Mouse (Mus musculus) thymus, adult 18-20 months (tissue): ENCODE data around the gene Cdk15.
A peak's percentile ranks its signal among the peaks of the same experiment; 100 is the strongest.

Experiments used
- DNase-seq, 2 experiments: peaks; one replicate each; pipeline ENCODE4 v3.0.0; 2022; ENCODE audit warnings: mixed read lengths in 2 of 2

The Cdk15 gene

DNA sequence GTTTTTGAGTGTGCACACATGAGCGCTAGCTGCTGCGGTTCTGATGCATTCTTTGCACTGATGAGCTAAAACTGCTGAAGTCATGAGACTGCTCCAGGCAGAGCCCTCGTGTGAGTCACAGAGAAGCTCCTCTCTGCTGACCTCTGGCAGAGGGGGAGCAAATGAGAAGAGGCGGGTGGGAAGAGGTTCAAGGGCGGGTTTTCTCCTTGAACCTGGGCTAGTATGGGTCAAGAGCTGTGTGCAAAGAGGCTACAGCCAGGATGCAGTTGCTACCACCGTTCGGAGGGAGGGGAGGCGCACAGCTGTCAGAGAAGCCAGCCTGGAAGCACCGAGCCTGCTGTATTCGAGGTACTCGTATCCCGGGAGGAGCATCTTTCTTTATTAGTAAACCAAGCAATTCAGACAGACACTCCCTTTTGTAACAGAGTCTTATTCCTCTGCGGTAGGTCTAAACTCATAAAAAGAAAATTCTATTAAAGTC lies at the start of gene Cdk15:
TSS of gene Cdk15 (plus strand) at position 156 of the 481 bp plus-strand sequence.
- no peak for DNase-seq

DNA sequence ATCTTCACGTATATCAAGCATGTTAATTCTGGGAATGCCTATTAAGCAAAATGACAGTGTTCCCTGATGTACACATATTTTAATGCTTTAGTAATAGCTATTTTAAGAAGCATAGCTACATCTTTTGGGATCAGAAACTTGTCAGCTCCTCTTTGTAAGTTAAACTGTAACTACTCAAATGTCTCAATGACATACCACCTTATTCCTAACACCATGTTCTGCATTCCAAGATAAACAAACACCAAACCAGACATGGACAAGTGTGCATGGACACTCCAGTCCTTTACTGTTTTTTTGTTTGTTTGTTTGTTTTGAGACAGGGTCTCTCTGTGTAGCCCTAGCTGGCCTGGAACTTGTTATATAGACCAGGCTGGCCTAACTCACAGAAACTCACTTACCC lies 48.4 kb upstream of the Cdk15 start:
- DNase-seq, result no peak

DNA sequence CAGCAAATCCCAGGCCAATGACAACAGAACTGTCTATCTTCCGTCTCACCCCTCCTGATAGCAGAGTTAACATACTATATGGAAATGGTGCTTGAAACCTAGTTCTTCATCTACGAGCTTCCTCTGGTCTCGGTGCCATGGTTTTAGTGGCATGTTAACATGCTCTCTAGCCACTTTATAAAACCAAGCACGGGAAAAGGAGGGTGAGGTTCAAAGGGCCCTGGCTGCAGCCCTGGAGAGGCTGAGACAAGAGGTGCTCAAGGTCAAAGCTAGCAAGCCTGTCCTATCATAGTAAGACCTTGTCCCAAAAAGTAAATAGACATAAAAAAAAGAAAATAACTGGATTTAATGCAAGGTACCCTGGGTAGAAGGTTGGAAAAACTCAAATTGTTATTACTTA lies 45.1 kb upstream of the Cdk15 start:
- DNase-seq, result no peak

DNA sequence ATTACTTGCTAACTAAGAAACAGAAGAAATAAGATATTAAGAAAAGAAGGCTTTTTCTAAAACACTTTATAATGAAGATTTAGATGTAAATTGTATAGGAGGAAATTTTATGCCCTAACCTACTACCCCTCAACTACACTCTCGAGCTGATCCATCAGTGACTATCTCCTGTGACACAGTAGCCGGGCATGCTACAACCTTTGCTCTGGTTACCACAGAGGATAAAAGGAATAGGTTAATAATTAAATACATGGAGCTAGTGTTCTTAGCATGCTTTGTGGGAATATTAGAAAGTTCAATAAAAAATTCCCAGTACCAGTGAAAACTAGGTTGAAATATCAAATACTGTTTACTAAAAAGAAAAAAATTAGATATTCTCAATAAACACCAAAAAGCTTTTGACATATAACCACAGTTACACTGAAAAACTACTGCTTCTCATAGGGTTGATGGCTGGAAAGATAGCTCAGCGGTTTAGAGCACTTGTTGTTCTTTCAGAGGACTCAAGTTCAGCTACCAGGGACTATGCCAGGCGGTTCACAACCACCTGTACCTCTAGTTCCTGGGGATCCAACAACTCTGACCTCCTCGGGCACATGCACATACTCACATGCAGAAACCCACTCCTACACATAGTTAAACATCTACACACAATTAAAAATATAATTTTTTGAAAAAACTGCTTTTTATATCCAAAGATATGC lies 44.5 kb upstream of the Cdk15 start:
- no peak for DNase-seq

DNA sequence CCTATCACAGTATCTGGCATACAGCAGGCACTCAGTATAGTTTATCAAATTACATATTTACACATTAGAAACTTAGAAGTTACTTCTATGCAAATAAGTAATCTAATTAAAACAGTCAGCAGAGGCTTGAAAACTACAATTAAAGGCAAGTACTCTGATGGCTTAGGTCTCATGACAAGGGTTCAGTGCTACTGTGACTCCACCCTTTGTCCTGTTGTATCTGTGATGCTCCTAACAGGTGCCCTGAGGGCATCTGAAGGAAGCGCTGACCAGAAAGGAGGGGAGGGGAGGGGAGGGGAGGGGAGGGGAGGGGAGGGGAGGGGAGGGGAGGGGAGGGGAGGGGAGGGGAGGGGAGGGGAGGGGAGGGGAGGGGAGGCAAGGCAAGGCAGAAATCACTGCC lies 43.8 kb upstream of the Cdk15 start:
- DNase-seq, result no peak

DNA sequence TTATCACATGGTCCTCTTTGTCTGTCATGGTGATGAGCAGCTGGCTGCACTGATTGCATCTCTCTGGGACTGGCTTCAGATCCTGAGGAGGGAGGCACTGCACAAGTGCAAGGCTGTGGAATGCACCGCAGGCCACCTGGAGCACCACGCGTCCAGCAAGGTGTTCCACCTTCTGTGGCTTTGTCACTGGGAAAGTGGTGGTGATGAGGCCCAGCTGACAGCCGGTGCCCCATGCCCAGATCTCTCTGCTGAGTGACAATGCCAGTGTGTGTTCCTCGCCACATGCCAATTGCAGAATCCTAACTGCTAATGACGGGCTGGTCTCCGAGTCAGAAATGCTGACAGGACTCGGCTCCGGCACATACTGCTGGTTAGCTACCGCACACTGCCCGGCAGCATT lies 41.3 kb upstream of the Cdk15 start:
- DNase-seq, result no peak

DNA sequence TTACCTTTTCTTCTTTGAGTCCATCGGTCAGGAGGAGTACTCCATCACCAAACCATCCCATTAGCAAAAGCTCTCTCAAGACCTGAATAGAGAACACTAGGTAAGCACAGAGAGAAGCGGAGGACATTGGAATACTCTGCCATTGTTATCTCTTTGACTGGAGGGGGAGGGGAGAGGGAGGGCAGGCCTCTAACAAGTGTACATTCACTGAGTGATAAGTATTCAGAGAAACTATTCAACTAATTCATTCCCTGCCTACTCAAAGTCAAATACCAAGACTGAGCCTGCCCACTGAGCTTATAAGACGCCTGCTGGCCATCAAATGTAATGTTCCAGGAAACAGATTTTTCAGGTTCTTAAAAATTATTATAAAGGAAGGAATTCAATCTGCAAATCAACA lies 36.3 kb upstream of the Cdk15 start:
- no peak for DNase-seq

DNA sequence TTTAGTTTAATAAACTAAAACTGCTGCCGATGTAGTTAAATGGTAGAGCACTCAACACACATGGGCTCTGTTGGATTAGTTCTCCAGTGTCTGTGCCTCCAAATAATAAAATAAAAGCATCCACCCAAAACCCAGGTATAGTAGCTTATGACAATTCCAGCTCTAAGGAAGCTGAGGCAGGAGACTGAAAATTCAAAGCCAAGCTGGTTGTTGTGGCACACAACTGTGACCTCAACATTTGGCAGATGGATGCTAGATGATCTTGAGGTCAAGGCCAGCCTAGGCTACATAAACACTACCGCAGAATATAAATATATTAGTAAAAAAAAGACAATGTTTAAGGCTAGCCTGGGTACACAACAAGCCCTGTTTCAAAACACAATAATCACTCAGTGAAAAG lies 35.1 kb upstream of the Cdk15 start:
- DNase-seq, result no peak

DNA sequence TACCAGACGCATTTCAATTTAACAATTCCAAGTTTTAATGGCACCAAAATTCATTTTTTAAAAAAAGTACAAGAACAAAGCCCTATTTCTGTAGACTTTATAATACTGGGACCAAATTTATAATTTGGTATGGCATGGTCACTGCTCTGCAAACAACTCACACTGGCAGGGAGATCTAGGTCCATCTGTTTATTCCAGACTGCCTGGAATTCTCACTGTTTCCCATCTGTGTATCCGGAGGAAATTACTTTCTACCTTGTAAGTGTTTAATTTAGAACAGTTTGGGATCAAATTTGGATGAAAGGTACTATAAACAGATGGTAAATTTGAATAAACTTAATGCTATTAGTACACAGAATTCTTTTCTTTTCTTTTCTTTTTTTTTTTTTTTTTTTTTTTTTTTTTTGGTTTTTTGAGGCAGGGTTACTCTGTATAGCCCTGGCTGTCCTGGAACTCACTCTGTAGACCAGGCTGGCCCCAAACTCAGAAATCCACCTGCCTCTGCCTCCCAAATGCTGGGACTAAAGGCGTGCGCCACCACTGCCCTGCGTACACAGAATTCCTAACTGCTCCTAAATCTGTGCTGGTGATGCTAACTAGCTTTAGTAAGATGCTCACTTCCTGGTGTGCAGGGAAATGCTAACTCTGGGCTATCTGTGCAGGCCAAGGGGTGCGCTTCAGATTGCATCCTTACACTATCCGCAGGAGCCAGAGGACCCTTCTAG lies 34.4 kb upstream of the Cdk15 start:
- DNase-seq, result no peak

DNA sequence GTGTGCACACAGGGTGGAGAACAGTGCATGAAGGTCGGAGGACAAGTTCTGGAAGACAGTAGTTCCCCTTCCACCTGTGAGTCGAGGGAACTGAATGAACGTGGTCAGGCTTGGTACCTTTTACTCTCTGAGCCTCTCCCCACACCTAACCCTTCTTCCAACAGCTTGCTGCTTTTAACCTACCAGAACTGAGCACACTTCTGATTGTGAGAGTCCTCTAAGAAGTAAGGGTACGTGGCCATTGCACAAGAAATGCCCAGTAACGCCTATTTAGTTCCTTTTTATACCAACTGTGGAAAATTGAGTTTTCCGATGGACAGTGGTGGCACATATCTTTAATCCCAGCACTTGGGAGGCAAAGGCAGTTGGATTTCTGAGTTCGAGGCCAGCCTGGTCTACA lies 28.2 kb upstream of the Cdk15 start:
- no peak for DNase-seq

DNA sequence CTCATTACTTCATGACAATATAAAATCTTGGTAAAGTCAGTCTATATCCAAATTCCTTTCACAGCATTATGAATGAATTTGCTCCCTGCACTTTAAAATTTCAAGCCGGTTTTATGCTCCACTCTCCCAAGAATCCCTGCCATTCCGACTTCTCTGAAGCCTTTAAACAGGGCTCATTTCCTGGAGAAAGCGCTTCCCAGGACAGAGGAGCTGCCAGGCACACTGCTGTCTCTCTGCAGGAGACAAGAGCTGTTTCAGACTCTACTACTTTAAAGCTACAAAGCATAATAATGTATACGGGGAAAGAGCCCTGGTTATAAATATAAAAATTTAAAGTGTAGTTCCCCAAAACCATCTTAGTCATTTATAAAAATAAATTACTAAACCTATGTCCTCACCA lies 27.5 kb upstream of the Cdk15 start:
- no peak for DNase-seq

DNA sequence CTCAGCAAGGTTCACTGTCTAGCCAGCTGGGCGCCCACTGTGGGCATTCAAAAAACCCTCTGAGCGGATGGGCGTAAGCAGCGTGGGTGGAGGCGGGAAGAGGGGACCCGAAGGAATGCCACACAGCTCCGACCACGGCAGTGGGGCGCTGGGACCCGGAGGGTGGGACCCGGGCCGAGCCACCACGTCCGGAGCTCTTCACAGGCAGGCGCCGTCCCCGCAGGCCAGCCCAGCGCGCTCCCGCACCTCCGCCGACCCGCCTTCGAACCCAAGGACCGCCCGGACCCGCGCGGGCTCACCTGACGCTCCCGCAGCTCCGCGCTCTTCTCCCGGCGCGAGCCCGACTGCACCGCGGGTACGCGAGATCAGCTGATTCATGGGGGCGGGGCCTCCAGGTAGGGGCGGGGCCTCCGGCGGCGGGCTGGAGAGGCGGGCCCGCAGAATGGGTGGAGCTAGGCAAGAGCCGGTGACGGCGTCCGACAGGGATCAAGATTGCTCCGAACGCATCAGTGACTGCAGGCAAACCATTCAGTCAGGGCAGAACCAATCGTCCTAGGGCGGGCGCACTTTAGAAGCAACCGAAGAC lies 19.8 kb upstream of the Cdk15 start, which contains the start of gene Als2:
TSS of gene Als2 (minus strand) at position 376 of the 586 bp plus-strand sequence.
- DNase-seq, result peak; percentile 95 to 96

DNA sequence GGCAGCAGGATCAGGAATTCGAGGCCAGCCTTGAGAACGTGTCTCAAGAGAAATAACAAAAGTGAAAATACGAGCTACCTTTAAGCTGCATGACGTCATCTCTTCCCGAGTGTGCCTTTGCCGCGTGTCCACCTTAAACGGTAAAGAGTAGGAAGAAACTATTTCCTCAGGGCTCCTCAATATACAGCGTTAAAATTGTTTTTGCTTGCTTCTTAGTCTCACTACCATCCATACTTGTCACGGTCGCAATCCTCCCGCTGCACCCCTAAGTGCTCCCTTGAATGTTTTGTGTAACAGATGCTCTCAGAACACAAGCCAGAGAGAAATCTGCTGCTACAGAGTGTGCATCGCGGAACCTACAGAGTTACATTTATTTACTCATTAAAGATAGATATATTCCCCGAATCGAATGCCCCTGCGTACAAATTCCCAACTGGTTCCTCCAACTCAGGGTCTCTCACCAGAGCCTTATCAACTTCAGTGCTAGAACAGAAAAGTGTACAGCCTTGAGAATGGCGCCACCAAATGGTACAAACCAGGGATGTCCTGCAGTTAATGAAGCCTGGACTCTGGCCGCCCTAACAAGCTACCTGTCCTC lies 19.0 kb upstream of the Cdk15 start:
- DNase-seq, result peak; percentile 45 to 57

DNA sequence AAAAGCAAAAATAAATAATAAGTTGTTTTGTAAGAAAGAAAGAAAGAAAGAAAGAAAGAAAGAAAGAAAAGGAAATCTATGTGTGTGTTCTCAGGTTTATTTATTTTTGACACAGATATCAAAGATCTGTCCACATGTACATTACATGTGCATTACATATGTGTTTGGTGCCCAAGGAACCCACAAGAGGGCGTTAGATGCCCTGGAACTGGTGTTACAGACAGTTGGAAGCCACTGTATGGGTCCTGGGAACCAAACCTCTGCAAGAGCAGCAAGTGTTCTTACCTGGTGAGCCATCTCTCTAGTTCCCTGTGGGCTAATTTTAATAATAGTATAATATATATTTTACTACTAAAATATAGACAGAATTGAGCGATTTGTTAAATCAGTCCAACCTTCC lies 12.9 kb upstream of the Cdk15 start:
- DNase-seq, result no peak

DNA sequence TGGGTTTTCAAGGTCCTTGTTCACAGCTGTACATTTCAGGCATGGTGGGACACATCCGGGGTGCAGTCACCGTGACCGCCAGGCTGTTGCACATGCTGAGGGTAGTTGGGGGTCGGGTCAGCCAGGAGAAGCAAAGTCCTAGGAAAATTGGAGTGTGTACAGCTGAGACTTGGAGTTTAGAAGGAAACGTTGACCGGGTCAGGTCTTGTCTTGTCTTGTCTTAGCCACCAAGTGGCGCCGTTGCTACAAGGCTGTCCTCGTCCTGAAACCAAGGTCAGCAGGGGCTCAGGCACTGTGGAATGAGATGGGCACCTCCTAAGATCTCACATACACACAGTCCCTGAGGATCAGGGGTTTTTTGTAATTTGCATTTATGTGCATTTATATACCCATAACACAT lies 9.1 kb upstream of the Cdk15 start:
- no peak for DNase-seq

DNA sequence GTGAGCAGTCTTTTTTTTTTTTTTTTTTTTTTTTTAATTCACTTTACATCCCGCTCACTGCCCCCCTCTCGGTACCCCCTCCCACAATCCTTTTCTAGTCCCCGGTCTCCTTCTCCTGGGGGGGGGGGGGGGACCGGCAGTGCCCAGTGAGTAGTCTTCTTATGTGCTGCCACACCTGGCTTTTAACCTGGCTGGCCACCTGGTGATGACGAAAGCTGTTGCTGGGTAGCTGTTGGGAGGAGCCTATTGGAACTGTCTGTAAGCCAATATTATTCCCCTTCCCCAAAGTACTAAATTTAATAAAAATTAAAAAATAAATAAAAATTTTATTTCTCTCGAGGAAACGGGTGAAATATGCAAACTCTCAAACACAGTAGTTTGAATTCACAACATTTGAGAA lies 3.9 kb upstream of the Cdk15 start:
- DNase-seq, result no peak

DNA sequence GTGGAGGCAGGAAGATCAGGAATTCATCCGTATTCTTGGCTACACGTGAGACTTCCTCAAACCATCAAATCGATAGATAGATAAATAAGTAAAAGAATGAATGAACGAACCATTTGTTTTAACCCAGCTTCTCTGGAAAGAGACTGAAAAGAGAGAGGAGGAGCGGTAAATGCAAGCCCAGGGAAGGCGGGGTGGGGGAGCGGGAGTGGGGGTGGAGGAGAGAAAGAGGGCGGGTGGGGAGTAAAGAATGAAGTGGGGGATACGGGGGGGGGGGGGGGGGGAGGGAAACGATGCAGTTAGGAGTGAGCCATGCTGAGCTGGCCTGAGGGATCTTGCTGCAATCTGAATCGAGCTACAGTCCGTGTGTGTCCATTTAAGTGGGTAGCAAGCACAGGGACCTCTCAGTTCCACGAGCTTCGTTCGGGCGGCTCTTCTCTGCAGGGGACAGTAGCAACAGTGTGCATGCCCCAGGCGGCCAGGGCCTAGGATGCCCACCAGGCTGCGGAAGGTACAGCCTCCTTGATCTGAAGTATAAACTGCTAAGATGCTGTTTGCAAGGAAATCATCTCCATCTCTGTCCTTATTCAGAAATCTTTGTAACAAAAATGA lies 3.3 kb upstream of the Cdk15 start:
- DNase-seq, result no peak

DNA sequence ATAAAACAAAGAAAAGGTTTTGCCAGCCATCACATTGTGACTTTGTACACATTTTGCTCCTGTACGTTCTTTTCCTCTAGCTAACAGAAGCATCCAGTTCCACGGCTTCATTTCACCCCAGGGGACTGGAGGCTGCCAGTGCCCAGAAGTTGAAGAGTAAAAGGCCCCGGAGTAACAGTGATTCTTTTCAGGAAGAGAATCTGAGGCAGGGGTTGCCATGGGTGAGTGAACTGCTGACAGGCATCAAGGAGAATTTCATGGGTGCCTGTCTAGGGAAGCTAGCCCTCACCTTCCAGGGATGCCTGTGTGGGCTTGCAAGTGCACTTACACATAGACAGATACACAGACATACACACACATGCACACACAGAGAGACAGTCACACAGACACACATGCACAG lies 1.0 kb downstream of the Cdk15 start:
- no peak for DNase-seq

DNA sequence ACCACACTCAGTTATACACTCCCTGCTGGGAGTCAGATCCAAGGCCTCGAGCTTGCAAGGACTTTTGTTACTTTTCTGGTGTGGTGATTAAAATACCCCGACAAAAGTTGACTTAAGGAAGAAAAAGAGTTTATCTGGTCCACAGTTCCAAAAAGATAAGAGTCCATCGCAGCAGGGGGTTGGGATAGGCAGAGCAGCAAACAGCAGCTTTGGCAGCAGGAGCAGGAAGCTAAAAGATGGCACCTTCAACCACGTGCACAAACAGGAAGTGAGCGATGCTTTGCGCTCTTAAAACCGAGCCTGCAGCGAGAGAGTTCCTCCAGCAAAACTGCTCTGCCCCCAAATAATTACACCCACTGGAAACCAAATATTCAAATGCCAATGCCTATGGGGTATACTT lies 12.2 kb downstream of the Cdk15 start:
- no peak for DNase-seq

DNA sequence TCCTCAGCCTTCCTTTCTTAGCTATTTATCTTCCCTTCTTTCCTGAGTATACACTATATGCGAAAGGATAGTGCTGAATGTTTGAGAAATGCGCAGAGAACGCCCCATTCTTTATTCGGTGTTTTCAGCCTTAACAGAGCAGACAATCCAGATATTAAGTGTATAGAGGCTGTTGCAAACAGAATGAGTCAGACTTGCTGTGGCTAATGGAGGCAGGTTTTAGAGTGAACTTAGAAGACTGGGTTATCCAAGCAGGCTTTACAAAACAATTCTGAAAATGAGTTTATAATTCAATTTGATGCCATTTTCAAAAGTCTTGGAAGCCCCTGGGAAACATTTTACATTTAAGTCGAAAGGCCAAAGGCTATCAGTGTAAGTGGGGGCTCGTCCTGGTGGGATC lies 12.8 kb downstream of the Cdk15 start:
- no peak for DNase-seq

DNA sequence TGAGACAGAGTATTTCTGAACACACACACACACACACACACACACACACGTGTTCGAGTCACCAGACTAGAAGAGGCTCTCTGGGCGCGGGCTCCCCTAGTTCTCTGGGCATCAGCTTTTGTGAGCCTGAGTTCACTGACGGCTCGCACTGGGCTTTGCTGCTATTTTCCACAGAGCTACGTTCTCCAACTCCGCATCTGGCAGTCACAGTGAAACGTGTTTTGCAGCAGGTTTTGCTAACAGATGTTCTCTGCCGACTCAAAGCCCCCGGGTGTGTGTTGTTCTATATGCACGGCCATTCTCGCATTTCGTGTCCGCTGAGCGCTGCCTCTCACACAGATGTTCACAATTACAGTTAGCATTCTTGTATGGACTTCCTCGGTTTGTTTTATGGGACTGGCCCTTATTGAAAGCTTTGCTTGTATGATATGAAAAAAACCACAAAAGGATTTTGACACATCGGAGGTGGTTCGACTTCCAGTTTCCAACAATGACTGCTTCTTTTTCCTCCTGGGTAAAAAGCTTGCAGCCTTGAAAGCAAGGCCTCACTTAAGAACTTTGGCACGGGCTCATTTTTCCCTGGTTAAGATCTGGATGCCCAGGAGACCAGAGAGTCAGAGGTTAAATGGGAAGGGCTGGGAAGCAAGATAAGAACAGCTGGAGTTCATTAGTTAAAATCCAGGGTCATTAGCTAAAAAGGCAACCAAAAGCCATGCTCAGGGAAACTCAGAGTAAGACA lies 13.4 kb downstream of the Cdk15 start:
- no peak for DNase-seq

DNA sequence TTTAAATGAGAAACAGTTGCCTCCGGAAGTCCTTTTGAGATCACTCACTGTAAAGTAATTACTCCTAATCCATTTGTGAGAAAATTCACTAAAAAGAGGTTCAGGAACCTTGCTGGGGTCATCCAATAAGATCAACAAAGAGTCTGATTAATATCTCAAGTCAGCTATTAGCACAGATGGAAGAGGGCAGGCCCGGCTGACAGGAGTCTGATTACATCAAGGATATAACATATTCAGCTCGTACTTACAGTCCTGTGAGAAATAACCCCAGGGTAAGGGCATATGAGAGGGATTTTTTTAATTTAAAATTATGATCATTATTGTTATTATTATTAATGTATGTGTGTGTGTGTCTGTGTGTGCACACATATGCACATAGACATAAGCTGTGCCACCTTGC lies 15.5 kb downstream of the Cdk15 start:
- no peak for DNase-seq

DNA sequence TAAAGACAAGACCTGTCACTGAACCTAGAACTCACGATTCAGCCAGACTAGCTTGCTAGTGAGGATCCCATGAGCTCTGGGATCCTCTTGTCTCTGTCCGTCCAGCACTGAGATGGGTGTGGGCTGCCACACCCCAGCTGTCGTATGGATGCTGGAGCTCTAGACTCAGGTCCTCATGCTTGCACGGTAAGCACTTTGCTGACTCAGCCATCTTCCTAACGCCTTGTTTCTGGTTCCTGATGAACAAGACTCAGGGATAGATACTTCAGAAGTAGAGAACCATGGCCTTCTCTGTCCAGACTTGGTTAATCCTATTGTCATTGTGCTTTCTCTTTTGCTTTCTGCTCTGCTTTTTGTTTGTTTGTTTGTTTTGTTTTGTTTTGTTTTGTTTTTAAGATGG lies 29.2 kb downstream of the Cdk15 start:
- no peak for DNase-seq
